8 mouse cellular contexts compared by ENCODE assay signal in genomic region chr7:132852173-132852844, GRCm38 (mm10). TPM values are rescaled to one million over a fixed set of nuclear protein-coding genes. Genes with fewer than 3 reads are reported as not detected.
A peak's percentile ranks its signal among the peaks of the same experiment; 100 is the strongest.
DNase-seq lines count a peak whose midpoint lies in the region; TF ChIP-seq lines count a peak whose summit lies in the region.

Eef1akmt2 (minus strand) TSS chr7:132852673.

- no peaks in the 10 kb centered on the region for H3K9me3 ChIP-seq in megakaryocyte, embryonic 14.5 days

- H3K27ac ChIP-seq in gastrocnemius, adult 2 months = peak within 1 kb of the TSS; percentile 95

- TF ChIP-seq CTCF in gastrocnemius, adult 2 months (IDR thresholded peaks at IDR 0.05) = peak; percentile 60

- H3K4me3 ChIP-seq in gastrocnemius, adult 2 months = peak within 1 kb of the TSS; percentile 89
- H3K4me3 ChIP-seq in megakaryocyte, embryonic 14.5 days (replicated peaks) = peak within 1 kb of the TSS; percentile 96

- peaks cover 34% of the 10 kb centered on the region for H3K36me3 ChIP-seq in megakaryocyte, embryonic 14.5 days (replicated peaks; ENCODE audit: low read length)

- peak; percentile 63 for DNase-seq in WW6 (ENCODE audit: low read depth, low spot score)
- peak; percentile 52 to 80 for DNase-seq in cerebellum, postnatal 4 days (ENCODE audit: low spot score in 2 of 2)
- peak; percentile 84 for DNase-seq in gastrocnemius, adult 2 months
- peak; percentile 41 for DNase-seq in hindlimb bud, embryonic 11.5 days (ENCODE audit: extremely low spot score, low read depth, low spot score)
- peak; percentile 72 to 74 for DNase-seq in left cerebral cortex, adult 8-10 months (ENCODE audit: low spot score in 2 of 2)
- DNase-seq in right cerebral cortex, postnatal 10 days (ENCODE audit: low spot score in 2 of 2) = peak; percentile 89
- peak; percentile 60 for DNase-seq in urinary bladder, postnatal 25 days (ENCODE audit: low spot score)

- H3K4me1 ChIP-seq in megakaryocyte, embryonic 14.5 days = peaks cover 55% of the 10 kb centered on the region

- intact Hi-C loops in gastrocnemius, adult 2 months (cut with DNase I) = loop anchor here (2.0 to 5.0 kb wide), 3 partner anchors 40 to 196 kb away; partner anchors contain the start of gene Fam53b

- no peaks in the 10 kb centered on the region for H3K27me3 ChIP-seq in megakaryocyte, embryonic 14.5 days (replicated peaks)

RNA-seq across cellular contexts. Expression of gene Eef1akmt2, which starts in this region (rescaled TPM):
- total RNA-seq in gastrocnemius, adult 2 months (2021) = 1 to 10 TPM; 5.9 to 6.2 TPM
- 10 to 100 TPM; 34.1 to 38.8 (median 37.0) TPM for total RNA-seq in left cerebral cortex, adult 8-10 months (2022)
- 4.8 and 8.7 TPM in 2 replicates for polyA plus RNA-seq in megakaryocyte, embryonic 14.5 days (2012; ENCODE audit: insufficient read depth, low replicate concordance)

Comparison
In these comparisons a context has a peak if more than half of its experiments do, and no peak if none do; other contexts are left out.
1. Peak in every context shown above with its lines: DNase-seq, H3K4me3 ChIP-seq and H3K27ac ChIP-seq.
2. RNA of gene Eef1akmt2 (total RNA-seq): 34.1 to 38.8 TPM in left cerebral cortex, adult 8-10 months; 5.9 to 6.2 TPM in gastrocnemius, adult 2 months; every median in the first group is over 4 times any median in the second.